Mouse (Mus musculus) small intestine, adult 2 months (tissue): ENCODE data around the gene F10. TPM values are rescaled to one million over a fixed set of nuclear protein-coding genes. Genes with fewer than 3 reads are reported as not detected.
A peak's percentile ranks its signal among the peaks of the same experiment; 100 is the strongest.

Experiments used
- H3K27ac ChIP-seq: fragments of 200-500 bp; 2 replicates; pipeline ENCODE4 v1.5.1; 2012; ENCODE audit warnings: low read depth, low read length, control low read depth, inconsistent platforms; ENCODE audit not compliant: insufficient read depth
- H3K27me3 ChIP-seq: fragments of 200-500 bp; 2 replicates; pipeline ENCODE4 v1.6.1; 2012; ENCODE audit warnings: mild to moderate bottlenecking, moderate library complexity, low read length, inconsistent platforms; ENCODE audit not compliant: control insufficient read depth, insufficient read depth
- H3K36me3 ChIP-seq: fragments of 200-500 bp; 2 replicates; pipeline ENCODE4 v1.6.1; 2012; ENCODE audit warnings: mild to moderate bottlenecking, low read length, control low read depth, inconsistent platforms; ENCODE audit not compliant: control insufficient read depth, insufficient read depth
- H3K4me1 ChIP-seq: fragments of 200-500 bp; 2 replicates; pipeline ENCODE4 v1.6.1; 2012; ENCODE audit warnings: low read length, inconsistent platforms, mixed read lengths; ENCODE audit not compliant: control insufficient read depth, insufficient read depth, insufficient read length
- H3K4me3 ChIP-seq: fragments of 200-500 bp; 2 replicates; pipeline ENCODE4 v1.5.1; 2012; ENCODE audit warnings: low read depth, mild to moderate bottlenecking, control low read depth, inconsistent platforms, low read length, moderate library complexity
- CTCF ChIP-seq: fragments of 200-500 bp; IDR thresholded peaks from 2 replicates; pipeline ENCODE4 v1.5.1; 2012; ENCODE audit warnings: low read depth, mild to moderate bottlenecking, control low read depth, inconsistent platforms, low read length, moderate library complexity, mixed read lengths; ENCODE audit not compliant: insufficient replicate concordance, insufficient read length; ENCODE audit errors: extremely low read depth
- POLR2A ChIP-seq: fragments of 200-500 bp; IDR thresholded peaks from 2 replicates; pipeline ENCODE4 v1.6.1; 2012; ENCODE audit warnings: low read depth, mild to moderate bottlenecking, control low read depth, inconsistent platforms, low read length, moderate library complexity
- WGBS: fragments of 180-500 bp; shearing (Covaris S2); methylation state at CpG from one replicate; pipeline ENCODE4 v1.1.7; 2018; 5-methylcytosine and 5-hydroxymethylcytosine counted together
- polyA plus RNA-seq: library from polyadenylated mRNA; depleted of rRNA; stranded (reverse); fragments of >200 nt; gene quantifications from 2 replicates; pipeline ENCODE4 v1.2.3, GENCODE M21; 2012; rRNA removed

The F10 gene
- polyA plus RNA-seq, 1 experiment = 0.19 TPM

DNA sequence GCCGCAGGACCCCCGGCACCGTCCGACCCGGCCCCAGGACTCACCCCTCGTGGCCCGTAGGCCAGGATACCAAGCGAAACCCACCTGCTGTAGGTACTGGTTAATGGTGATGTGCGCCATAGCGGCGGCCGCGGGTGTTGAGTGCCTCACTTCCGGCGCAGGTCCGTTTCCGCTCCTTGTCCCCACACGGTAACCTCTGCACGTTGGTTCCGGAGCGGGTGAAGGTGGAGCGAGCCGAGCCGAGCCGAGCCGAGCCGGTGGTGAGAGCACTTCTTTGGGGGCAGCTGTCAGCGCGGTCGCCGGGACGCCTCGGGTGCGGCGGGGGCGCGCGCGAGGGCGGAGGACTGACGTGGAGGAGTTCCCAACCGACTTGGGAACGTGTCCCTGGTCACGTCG is 67.6 kb downstream of the F10 start:
- under 1% methylated on average over 45 of the region's 45 CpGs for WGBS
- 0 out of 2 replicates have a peak, but pooled peaks cover 4% of the 10 kb centered on the region for H3K36me3 ChIP-seq
- TF ChIP-seq CTCF = no peak
- TF ChIP-seq POLR2A = 0 out of 2 replicates have a peak, but pooled peaks have one; percentile 15
- H3K4me3 ChIP-seq = peak overlapping the region; percentile 89
- H3K27me3 ChIP-seq = no peaks in the 10 kb centered on the region
- H3K4me1 ChIP-seq = peaks cover 3% of the 10 kb centered on the region; the same call in 1 of the 2 replicates
- H3K27ac ChIP-seq = peak overlapping the region; percentile 73

DNA sequence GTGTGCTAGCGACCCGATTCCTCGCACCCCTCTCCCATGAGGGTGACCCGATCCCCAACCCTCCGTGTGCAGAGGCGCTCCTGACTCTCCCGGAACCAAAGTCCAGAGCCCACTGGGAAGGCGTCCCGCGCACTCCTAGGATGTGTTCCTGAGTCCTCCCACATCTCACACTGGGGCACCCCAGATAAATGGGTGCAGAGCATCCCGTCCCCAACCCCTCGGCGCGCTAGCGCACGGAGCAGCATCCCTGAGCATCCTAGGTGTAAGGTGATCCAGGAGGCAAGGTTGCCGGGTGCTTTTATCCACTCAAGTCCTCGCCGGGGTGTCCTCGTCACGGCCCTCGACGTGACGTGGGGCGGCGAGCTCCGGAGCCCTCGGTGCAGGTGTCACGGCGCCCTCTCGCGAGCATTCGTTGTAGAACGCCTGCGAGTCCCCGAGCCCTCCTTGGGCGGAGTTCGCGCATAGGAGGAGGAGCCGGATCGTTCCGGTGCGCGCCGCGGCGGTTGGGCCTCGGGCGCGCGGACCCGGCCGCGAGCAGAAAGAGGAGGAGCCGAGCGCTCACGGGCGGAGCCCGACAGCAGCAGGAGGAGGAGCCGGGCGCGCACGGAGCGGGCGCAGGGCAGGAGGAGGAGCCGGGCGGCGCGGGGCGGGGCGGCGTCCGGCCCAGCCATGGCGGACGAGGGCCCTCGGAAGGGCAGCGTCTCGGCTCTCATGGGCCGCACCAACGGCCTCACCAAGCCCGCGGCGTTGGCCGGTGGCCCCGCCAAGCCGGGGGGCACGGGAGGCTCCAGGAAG is 68.2 kb downstream of the F10 start, which contains the start of the genes Pcid2 and Cul4a:
Gene Pcid2 (minus strand): TSS at position 373 of the 795 bp plus-strand sequence.
Gene Cul4a (plus strand): TSS at position 535 of the 795 bp plus-strand sequence.
- peak; percentile 47 for TF ChIP-seq CTCF
- TF ChIP-seq POLR2A = peak; percentile 52
- peak within 1 kb of the TSS; percentile 73 for H3K27ac ChIP-seq
- H3K36me3 ChIP-seq = 0 out of 2 replicates have a peak, but pooled peaks cover 2% of the 10 kb centered on the region
- peaks cover 3% of the 10 kb centered on the region; the same call in 1 of the 2 replicates for H3K4me1 ChIP-seq
- peak within 1 kb of the TSS; percentile 89 for H3K4me3 ChIP-seq
- 1% methylated on average over 81 of the region's 87 CpGs for WGBS
- H3K27me3 ChIP-seq = no peaks in the 10 kb centered on the region

DNA sequence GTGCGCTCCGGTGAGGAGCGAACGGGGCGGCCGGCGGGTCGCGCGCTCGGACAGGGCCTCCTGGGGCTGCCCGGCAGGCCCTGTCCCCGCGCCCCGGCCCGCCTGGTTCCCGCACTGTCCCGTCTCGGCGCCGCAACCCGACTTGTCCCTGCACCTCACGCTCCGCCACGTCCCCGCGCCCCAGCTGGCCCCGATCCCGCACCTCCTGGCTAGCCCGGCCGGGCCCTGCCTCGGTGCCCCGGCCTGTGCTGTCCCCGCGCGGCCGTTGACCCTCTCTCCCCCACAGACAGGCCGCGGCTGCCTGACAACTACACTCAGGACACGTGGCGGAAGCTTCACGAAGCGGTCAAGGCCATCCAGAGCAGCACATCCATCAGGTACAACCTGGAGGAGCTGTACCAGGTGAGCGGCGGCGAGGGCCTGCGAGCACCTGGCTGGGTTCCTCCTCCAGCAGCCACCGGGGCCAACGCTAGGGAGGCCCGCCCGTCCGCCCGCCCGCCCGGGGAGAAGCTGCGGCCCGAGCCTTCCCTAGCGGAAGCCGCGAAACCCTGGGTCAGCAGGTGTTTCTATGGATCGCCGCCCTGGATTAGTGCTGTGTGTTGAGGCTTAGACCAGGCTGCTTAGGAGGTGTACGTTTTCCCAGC is 68.9 kb downstream of the F10 start:
- peak overlapping the region; percentile 86 for H3K4me3 ChIP-seq
- H3K4me1 ChIP-seq = peaks cover 3% of the 10 kb centered on the region; the same call in 1 of the 2 replicates
- no peaks in the 10 kb centered on the region for H3K27me3 ChIP-seq
- 1% methylated on average over 63 of the region's 63 CpGs for WGBS
- peaks cover 4% of the 10 kb centered on the region; the same call in 1 of the 2 replicates for H3K36me3 ChIP-seq
- peak overlapping the region; percentile 61 for H3K27ac ChIP-seq
- TF ChIP-seq POLR2A = no peak
- no peak for TF ChIP-seq CTCF

Other genes with a start within 250 kb of the F10 start
- 6.3 and 11.2 TPM in 2 replicates for gene Mcf2l, start 163.5 kb upstream of the F10 start, polyA plus RNA-seq
- 0.30 and 1.1 TPM in 2 replicates for gene F7, start 11.3 kb upstream of the F10 start, polyA plus RNA-seq
- gene Proz, start 23.6 kb downstream of the F10 start, polyA plus RNA-seq = 28.0 and 33.2 TPM in 2 replicates
- 8.5 and 13.0 TPM in 2 replicates for gene Pcid2, start 68.2 kb downstream of the F10 start, polyA plus RNA-seq
- gene Cul4a, start 68.3 kb downstream of the F10 start, polyA plus RNA-seq = 19.2 and 23.8 TPM in 2 replicates
- 355 and 658 TPM in 2 replicates for gene Lamp1, start 121.9 kb downstream of the F10 start, polyA plus RNA-seq
- 22.5 and 58.8 TPM in 2 replicates for gene Grtp1, start 163.3 kb downstream of the F10 start, polyA plus RNA-seq
- not detected in 2 replicates for gene Adprhl1, start 216.9 kb downstream of the F10 start, polyA plus RNA-seq